Mouse (Mus musculus) kidney, adult 2 months (tissue): ENCODE results near the gene Zfp511.

Experiments
- CTCF ChIP-seq: fragments of 200-500 bp; conservative IDR thresholded peaks from 2 replicates; pipeline ENCODE4 v1.5.1; 2011; ENCODE audit warnings: low read depth, mild to moderate bottlenecking, control low read depth, low read length, moderate library complexity, mixed read lengths; ENCODE audit not compliant: insufficient read depth, insufficient read length
- POLR2A ChIP-seq: fragments of 200-500 bp; IDR thresholded peaks from one replicate; pipeline ENCODE4 v1.6.1; 2011; ENCODE audit warnings: low read depth, low read length, control low read depth

DNA sequence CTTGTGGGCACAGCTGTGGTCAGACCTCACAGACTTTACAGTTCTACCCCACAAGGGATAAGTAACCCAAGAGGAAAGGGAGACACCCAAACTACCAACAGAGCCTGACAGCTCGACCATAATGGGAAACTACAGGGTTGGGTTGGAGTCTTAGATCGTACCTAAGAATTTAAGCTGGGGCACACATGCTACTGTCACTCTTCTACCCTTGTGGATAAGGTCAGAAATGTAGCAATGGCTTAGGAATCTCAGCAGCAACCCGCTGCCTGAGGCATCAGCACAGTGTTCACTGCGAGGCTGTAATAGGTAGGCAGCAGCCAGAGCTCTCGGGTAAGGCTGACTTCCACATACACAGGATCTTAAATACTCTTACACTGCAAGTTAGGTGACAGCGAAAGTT, 42.7 kb upstream of the Zfp511 start:
- TF ChIP-seq POLR2A (no peak), CTCF (no peak)
